Mouse (Mus musculus) liver, postnatal 0 days (tissue): ENCODE results near the gene Epop.

Source experiments
- CTCF ChIP-seq: sonication (generic); IDR thresholded peaks from 2 replicates; pipeline ENCODE4 v1.5.1; 2016; ENCODE audit warnings: antibody characterized with exemption, low read depth
- EP300 ChIP-seq: IDR thresholded peaks from 2 replicates; pipeline ENCODE4 v1.6.1; 2016; ENCODE audit warnings: antibody characterized with exemption, low read depth, mild to moderate bottlenecking

DNA sequence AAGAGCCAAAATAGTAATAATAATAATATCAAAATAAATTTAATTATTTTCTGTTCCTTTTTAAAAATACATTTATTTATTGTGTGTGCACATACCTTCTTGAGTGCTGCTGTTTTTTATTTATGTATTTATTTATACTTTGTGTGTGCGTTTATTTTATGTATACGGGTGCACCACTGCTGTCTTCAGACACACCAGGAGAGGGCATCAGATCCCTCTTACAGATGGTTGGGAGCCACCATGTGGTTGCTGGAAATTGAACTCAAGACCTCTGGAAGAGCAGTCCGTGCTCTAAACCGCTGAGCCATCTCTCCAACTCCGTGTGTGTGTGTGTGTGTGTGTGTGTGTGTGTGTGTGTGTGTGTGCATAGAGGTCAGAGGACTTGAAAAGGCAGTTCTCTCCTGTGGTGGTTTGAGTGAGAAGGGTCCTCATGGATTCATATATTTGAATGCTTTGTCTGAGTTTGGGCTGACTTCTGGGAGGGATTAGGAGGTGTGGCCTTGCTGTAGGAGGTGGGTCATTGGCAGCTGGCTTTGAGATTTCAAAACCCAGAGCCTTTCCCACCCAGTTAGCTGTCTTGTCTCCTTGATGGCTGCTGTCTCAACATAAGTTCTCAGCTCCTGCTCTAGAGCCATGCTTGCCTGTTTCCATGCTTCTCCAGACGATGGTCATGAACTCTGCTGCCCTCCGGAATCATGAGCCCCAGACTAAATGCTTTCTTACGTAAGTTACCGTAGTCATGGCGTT lies 31.4 kb downstream of the Epop start:
- TF ChIP-seq CTCF (no peak), EP300 (no peak)
